In genomic region chr5:102032594-102033240, GRCm38 (mm10) we compare ENCODE assay signal across 17 mouse cellular contexts. TPM values are rescaled to one million over a fixed set of nuclear protein-coding genes. Genes with fewer than 3 reads are reported as not detected.
A peak's percentile ranks its signal among the peaks of the same experiment; 100 is the strongest.
DNase-seq lines count a peak whose midpoint lies in the region; ATAC-seq lines count a peak whose summit lies in the region.
"Had no signal": no experiment of that assay in that cellular context is flagged by ENCODE, and none has a peak within 500 bp of the region (broad histone marks: within the 10 kb centered on the region; RNA-seq: fewer than 3 reads in every experiment).

No protein-coding gene starts in this region.

- no peak overlapping the region for H3K4me3 ChIP-seq in hindbrain, embryonic 13.5 days
- H3K4me3 ChIP-seq in hindbrain, embryonic 10.5 days: no peak overlapping the region
- H3K4me3 ChIP-seq in midbrain, embryonic 15.5 days: no peak overlapping the region
- no peak overlapping the region for H3K4me3 ChIP-seq in midbrain, embryonic 14.5 days (replicated peaks; ENCODE audit: low read depth, low read length)
- H3K4me3 ChIP-seq in embryonic facial prominence, embryonic 15.5 days (replicated peaks): no peak overlapping the region
- H3K4me3 ChIP-seq: forebrain, embryonic 15.5 days; heart, embryonic 13.5 days; limb, embryonic 15.5 days had no signal

- DNase-seq in hindbrain, embryonic 10.5 days (ENCODE audit: low spot score): no peak
- DNase-seq in midbrain, embryonic 14.5 days: no peak
- DNase-seq in right cerebral cortex, postnatal 25 days: peak; percentile 35
- DNase-seq in gastrocnemius, postnatal 36 days: no peak
- DNase-seq in gastrocnemius, postnatal 14 days: no peak
- DNase-seq: adrenal gland, postnatal 10 days; cerebellum, adult 8-10 months; gastrocnemius, postnatal 25 days; kidney, adult 18-20 months; kidney, postnatal 4 days; layer of hippocampus, postnatal 36 days had no signal

- intact Hi-C loops in gastrocnemius, postnatal 36 days (cut with DNase I): no loop called here
- intact Hi-C loops in gastrocnemius, postnatal 14 days (cut with DNase I; ENCODE audit: low total_unique reads): no loop called here

- no peaks in the 10 kb centered on the region for H3K4me1 ChIP-seq in hindbrain, embryonic 13.5 days (replicated peaks)
- no peaks in the 10 kb centered on the region for H3K4me1 ChIP-seq in hindbrain, embryonic 10.5 days (replicated peaks)
- H3K4me1 ChIP-seq in midbrain, embryonic 15.5 days: no peaks in the 10 kb centered on the region; the same call in 1 of the 2 replicates
- H3K4me1 ChIP-seq in midbrain, embryonic 14.5 days (ENCODE audit: control insufficient read depth, insufficient read depth, low read length): no peaks in the 10 kb centered on the region
- 0 out of 2 replicates have a peak, but pooled peaks cover 4% of the 10 kb centered on the region for H3K4me1 ChIP-seq in embryonic facial prominence, embryonic 15.5 days
- H3K4me1 ChIP-seq: forebrain, embryonic 15.5 days; heart, embryonic 13.5 days; limb, embryonic 15.5 days had no signal

- H3K36me3 ChIP-seq in hindbrain, embryonic 13.5 days: peaks cover 94% of the 10 kb centered on the region
- H3K36me3 ChIP-seq in hindbrain, embryonic 10.5 days: peaks cover 99% of the 10 kb centered on the region
- H3K36me3 ChIP-seq in midbrain, embryonic 15.5 days (replicated peaks): peaks cover 40% of the 10 kb centered on the region
- peaks cover 77% of the 10 kb centered on the region for H3K36me3 ChIP-seq in midbrain, embryonic 14.5 days (ENCODE audit: control insufficient read depth, insufficient read depth, low read length)
- peaks cover 73% of the 10 kb centered on the region for H3K36me3 ChIP-seq in embryonic facial prominence, embryonic 15.5 days

- no peak overlapping the region for H3K4me2 ChIP-seq in hindbrain, embryonic 13.5 days
- H3K4me2 ChIP-seq in midbrain, embryonic 15.5 days: no peak overlapping the region
- no peak overlapping the region for H3K4me2 ChIP-seq in midbrain, embryonic 14.5 days (ENCODE audit: low read length)
- no peak overlapping the region for H3K4me2 ChIP-seq in embryonic facial prominence, embryonic 15.5 days (replicated peaks)
- H3K4me2 ChIP-seq: forebrain, embryonic 15.5 days; heart, embryonic 13.5 days; limb, embryonic 15.5 days had no signal

- H3K27me3 ChIP-seq in hindbrain, embryonic 13.5 days: no peaks in the 10 kb centered on the region
- H3K27me3 ChIP-seq in hindbrain, embryonic 10.5 days (ENCODE audit: insufficient read depth, poor library complexity, severe bottlenecking): no peaks in the 10 kb centered on the region
- no peaks in the 10 kb centered on the region for H3K27me3 ChIP-seq in midbrain, embryonic 15.5 days (replicated peaks)
- no peaks in the 10 kb centered on the region for H3K27me3 ChIP-seq in midbrain, embryonic 14.5 days (ENCODE audit: control insufficient read depth, insufficient read depth, low read length)
- H3K27me3 ChIP-seq in embryonic facial prominence, embryonic 15.5 days: no peaks in the 10 kb centered on the region
- H3K27me3 ChIP-seq: forebrain, embryonic 15.5 days; heart, embryonic 13.5 days; limb, embryonic 15.5 days had no signal

- 0 out of 2 replicates have a peak overlapping the region, but pooled peaks have one; percentile 14 for H3K27ac ChIP-seq in hindbrain, embryonic 13.5 days
- no peak overlapping the region for H3K27ac ChIP-seq in hindbrain, embryonic 10.5 days
- 0 out of 2 replicates have a peak overlapping the region, but pooled peaks have one; percentile 13 for H3K27ac ChIP-seq in midbrain, embryonic 15.5 days
- H3K27ac ChIP-seq in midbrain, embryonic 14.5 days (replicated peaks; ENCODE audit: low read depth, low read length): no peak overlapping the region
- 0 out of 2 replicates have a peak overlapping the region, but pooled peaks have one; percentile 11 for H3K27ac ChIP-seq in embryonic facial prominence, embryonic 15.5 days (replicated peaks)
- H3K27ac ChIP-seq: heart, embryonic 13.5 days; limb, embryonic 15.5 days had no signal

- H3K9ac ChIP-seq in hindbrain, embryonic 13.5 days: no peak overlapping the region
- H3K9ac ChIP-seq in midbrain, embryonic 15.5 days: no peak overlapping the region
- H3K9ac ChIP-seq in midbrain, embryonic 14.5 days (replicated peaks; ENCODE audit: low read length): no peak overlapping the region
- no peak overlapping the region for H3K9ac ChIP-seq in embryonic facial prominence, embryonic 15.5 days
- H3K9ac ChIP-seq: forebrain, embryonic 15.5 days; heart, embryonic 13.5 days; limb, embryonic 15.5 days had no signal

- H3K9me3 ChIP-seq in hindbrain, embryonic 13.5 days: peaks cover 2% of the 10 kb centered on the region; the same call in 1 of the 2 replicates
- peaks cover 11% of the 10 kb centered on the region; the same call in 1 of the 2 replicates for H3K9me3 ChIP-seq in hindbrain, embryonic 10.5 days
- H3K9me3 ChIP-seq in midbrain, embryonic 15.5 days: no peaks in the 10 kb centered on the region
- peaks cover 5% of the 10 kb centered on the region; the same call in 1 of the 2 replicates for H3K9me3 ChIP-seq in midbrain, embryonic 14.5 days (ENCODE audit: control insufficient read depth, low read length)
- 0 out of 2 replicates have a peak, but pooled peaks cover 4% of the 10 kb centered on the region for H3K9me3 ChIP-seq in embryonic facial prominence, embryonic 15.5 days (replicated peaks)
- H3K9me3 ChIP-seq: forebrain, embryonic 15.5 days; limb, embryonic 15.5 days had no signal

- ATAC-seq in hindbrain, embryonic 13.5 days (ENCODE audit: low FRiP score): no peak
- ATAC-seq in midbrain, embryonic 15.5 days (replicated peaks): peak; percentile 55; the same call in 1 of the 2 replicates
- ATAC-seq in midbrain, embryonic 14.5 days (ENCODE audit: low FRiP score, low TSS enrichment): no peak
- no peak for ATAC-seq in embryonic facial prominence, embryonic 15.5 days (ENCODE audit: insufficient number of reproducible peaks, low FRiP score, low TSS enrichment, low read depth)
- ATAC-seq: forebrain, embryonic 15.5 days had no signal

- WGBS in hindbrain, embryonic 13.5 days: 86% methylated on average over 22 of the region's 22 CpGs
- WGBS in hindbrain, embryonic 10.5 days: 89% methylated on average over 22 of the region's 22 CpGs
- WGBS in midbrain, embryonic 15.5 days: 83% methylated on average over 22 of the region's 22 CpGs
- 87% methylated on average over 22 of the region's 22 CpGs for WGBS in midbrain, embryonic 14.5 days
- WGBS in embryonic facial prominence, embryonic 15.5 days: 78% methylated on average over 22 of the region's 22 CpGs

RNA-seq across cellular contexts. Expression of gene Wdfy3, which starts 37.0 kb away (rescaled TPM):
- 29.1 and 30.0 TPM in 2 replicates for polyA plus RNA-seq in hindbrain, embryonic 13.5 days (2015; fragmentation: Nextera tagmentation; extraction: Ambion mirVana)
- 19.5 and 24.2 TPM in 2 replicates for polyA plus RNA-seq in hindbrain, embryonic 10.5 days (2016; fragmentation: Nextera tagmentation; extraction: Ambion mirVana)
- 32.0 and 33.5 TPM in 2 replicates for polyA plus RNA-seq in midbrain, embryonic 15.5 days (2015; fragmentation: Nextera tagmentation; extraction: Ambion mirVana)
- 34.5 and 41.5 TPM in 2 replicates for polyA plus RNA-seq in midbrain, embryonic 14.5 days (2014; fragmentation: Nextera tagmentation; extraction: Ambion mirVana)
- 16.4 and 16.9 TPM in 2 replicates for polyA plus RNA-seq in embryonic facial prominence, embryonic 15.5 days (2015; fragmentation: Nextera tagmentation; extraction: Ambion mirVana)
- total RNA-seq in gastrocnemius, postnatal 36 days (2021): 10 to 100 TPM; 18.3 to 21.2 TPM
- total RNA-seq in gastrocnemius, postnatal 14 days (2021): 10 to 100 TPM; 21.5 to 23.0 TPM

Comparison
In these comparisons a context has a peak if more than half of its experiments do, and no peak if none do; other contexts are left out.
1. H3K27ac ChIP-seq: peak in hindbrain, embryonic 13.5 days (single experiment), midbrain, embryonic 15.5 days (single experiment) and embryonic facial prominence, embryonic 15.5 days (single experiment); none in hindbrain, embryonic 10.5 days (single experiment) and midbrain, embryonic 14.5 days (single experiment).